Mouse (Mus musculus): ENCODE data around the gene Bbc3.

DNA sequence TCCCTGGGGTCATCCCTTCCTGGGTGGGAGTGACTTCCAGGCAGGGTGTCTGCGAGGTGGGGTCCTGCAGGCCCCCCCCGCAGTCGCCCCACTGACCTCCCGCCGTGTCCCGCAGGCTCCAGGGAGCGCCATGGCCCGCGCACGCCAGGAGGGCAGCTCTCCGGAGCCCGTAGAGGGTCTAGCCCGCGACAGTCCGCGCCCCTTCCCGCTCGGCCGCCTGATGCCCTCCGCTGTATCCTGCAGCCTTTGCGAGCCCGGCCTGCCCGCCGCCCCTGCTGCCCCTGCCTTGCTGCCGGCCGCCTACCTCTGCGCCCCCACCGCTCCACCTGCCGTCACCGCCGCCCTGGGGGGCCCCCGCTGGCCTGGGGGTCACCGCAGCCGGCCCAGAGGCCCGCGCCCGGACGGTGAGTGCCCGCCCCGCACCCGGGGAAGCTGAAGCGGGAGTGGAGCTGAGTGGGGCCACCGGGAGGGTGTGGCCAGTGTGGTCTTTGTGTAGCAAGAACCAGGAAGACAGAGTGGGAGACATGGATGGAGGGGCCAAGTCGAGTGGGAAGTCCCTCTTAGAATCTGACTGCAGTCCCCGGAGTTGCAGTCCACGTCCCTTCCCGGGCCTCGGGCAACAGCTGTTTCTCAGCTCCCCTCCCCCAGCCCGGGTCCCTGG, 3.9 kb downstream of the Bbc3 start:
- no peak for TF ChIP-seq CTCF (IDR thresholded peaks at IDR 0.05; ENCODE audit: low read depth)
- TF ChIP-seq EP300 (IDR thresholded peaks at IDR 0.05; ENCODE audit: low read depth) = no peak

Data from heart, postnatal 0 days (tissue).